Mouse (Mus musculus) small intestine, adult 2 months (tissue): ENCODE data around the gene Tmem121b. TPM values are rescaled to one million over a fixed set of nuclear protein-coding genes. Genes with fewer than 3 reads are reported as not detected.
A peak's percentile ranks its signal among the peaks of the same experiment; 100 is the strongest.

Experiments used
- H3K27ac ChIP-seq: fragments of 200-500 bp; 2 replicates; pipeline ENCODE4 v1.5.1; 2012; ENCODE audit warnings: low read depth, low read length, control low read depth, inconsistent platforms; ENCODE audit not compliant: insufficient read depth
- H3K27me3 ChIP-seq: fragments of 200-500 bp; 2 replicates; pipeline ENCODE4 v1.6.1; 2012; ENCODE audit warnings: mild to moderate bottlenecking, moderate library complexity, low read length, inconsistent platforms; ENCODE audit not compliant: control insufficient read depth, insufficient read depth
- H3K36me3 ChIP-seq: fragments of 200-500 bp; 2 replicates; pipeline ENCODE4 v1.6.1; 2012; ENCODE audit warnings: mild to moderate bottlenecking, low read length, control low read depth, inconsistent platforms; ENCODE audit not compliant: control insufficient read depth, insufficient read depth
- H3K4me1 ChIP-seq: fragments of 200-500 bp; 2 replicates; pipeline ENCODE4 v1.6.1; 2012; ENCODE audit warnings: low read length, inconsistent platforms, mixed read lengths; ENCODE audit not compliant: control insufficient read depth, insufficient read depth, insufficient read length
- H3K4me3 ChIP-seq: fragments of 200-500 bp; 2 replicates; pipeline ENCODE4 v1.5.1; 2012; ENCODE audit warnings: low read depth, mild to moderate bottlenecking, control low read depth, inconsistent platforms, low read length, moderate library complexity
- CTCF ChIP-seq: fragments of 200-500 bp; IDR thresholded peaks from 2 replicates; pipeline ENCODE4 v1.5.1; 2012; ENCODE audit warnings: low read depth, mild to moderate bottlenecking, control low read depth, inconsistent platforms, low read length, moderate library complexity, mixed read lengths; ENCODE audit not compliant: insufficient replicate concordance, insufficient read length; ENCODE audit errors: extremely low read depth
- POLR2A ChIP-seq: fragments of 200-500 bp; IDR thresholded peaks from 2 replicates; pipeline ENCODE4 v1.6.1; 2012; ENCODE audit warnings: low read depth, mild to moderate bottlenecking, control low read depth, inconsistent platforms, low read length, moderate library complexity
- WGBS: fragments of 180-500 bp; shearing (Covaris S2); methylation state at CpG from one replicate; pipeline ENCODE4 v1.1.7; 2018; 5-methylcytosine and 5-hydroxymethylcytosine counted together
- polyA plus RNA-seq: library from polyadenylated mRNA; depleted of rRNA; stranded (reverse); fragments of >200 nt; gene quantifications from 2 replicates; pipeline ENCODE4 v1.2.3, GENCODE M21; 2012; rRNA removed

The Tmem121b gene
- 0.04 TPM in 1 of 2 replicates, not detected in the other for polyA plus RNA-seq

DNA sequence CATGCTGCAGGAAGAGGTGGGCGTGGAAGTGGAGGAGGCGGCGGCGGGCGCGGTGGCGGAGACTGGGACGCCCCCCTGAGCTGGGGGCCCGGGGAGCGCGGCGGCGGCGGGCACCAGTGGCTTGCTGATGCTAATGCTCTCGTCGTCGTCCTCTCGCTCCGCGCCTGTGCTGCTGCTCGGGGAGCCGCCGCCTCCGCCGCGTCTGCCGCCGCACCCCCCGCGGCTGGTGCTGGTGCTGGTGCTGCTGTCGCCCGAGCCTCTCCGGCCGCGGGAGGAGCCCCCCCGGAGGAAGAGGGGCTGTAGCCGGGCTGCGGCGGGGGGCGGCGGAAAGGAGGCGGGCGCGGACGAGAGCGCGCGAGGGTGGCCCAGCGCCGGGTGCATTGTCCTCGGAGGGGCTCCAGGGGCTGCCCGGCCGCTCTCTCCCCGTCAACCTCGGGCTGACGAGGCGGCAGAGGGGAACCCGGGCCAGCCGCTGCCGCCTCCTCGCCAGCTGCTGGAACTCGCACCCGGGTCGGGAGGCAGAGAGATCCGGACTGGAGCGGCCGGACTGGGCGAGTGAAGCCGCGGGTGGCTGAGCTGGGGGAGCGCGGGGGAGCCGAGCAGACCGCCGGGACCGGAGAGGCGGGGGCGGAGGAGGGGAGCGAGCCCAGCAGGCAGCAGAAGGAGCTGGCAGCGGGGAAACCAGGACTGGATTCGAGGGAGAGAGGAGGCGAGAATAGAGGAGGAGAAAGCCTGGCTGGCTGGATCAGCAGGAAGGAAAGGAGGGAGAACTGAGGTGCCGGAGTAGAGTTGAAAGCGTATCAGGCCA is at the start of gene Tmem121b:
Tmem121b (minus strand) TSS at position 434 of the 808 bp plus-strand sequence.
- no peak within 1 kb of the TSS for H3K27ac ChIP-seq
- 2% methylated on average over 78 of the region's 84 CpGs for WGBS
- no peaks in the 10 kb centered on the region for H3K36me3 ChIP-seq
- peak within 1 kb of the TSS; percentile 53 for H3K4me3 ChIP-seq
- peaks cover 14% of the 10 kb centered on the region for H3K4me1 ChIP-seq
- TF ChIP-seq CTCF (no peak), POLR2A (no peak)
- peaks cover 32% of the 10 kb centered on the region for H3K27me3 ChIP-seq

DNA sequence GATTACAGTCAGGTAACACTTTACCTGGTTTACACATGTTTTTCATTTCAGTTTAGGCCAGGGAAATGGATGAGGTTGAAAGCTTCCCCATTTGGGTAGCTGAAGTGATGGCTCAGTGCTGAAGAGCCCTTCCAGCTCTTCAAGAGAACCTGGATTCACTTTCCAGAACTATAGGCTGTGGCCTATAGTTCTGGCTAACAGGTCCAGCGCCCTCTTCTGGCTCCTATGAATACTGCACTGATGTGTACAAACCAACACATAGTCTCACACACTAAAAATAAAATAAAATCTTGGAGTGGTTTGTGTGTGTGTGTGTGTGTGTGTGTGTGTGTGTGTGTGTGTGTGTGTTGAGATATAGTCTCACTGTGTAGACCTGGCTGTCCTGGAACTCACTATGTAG is 48.5 kb upstream of the Tmem121b start:
- 20% methylated on average over 1 of the region's 1 CpGs for WGBS
- H3K4me3 ChIP-seq: no peak overlapping the region
- H3K27ac ChIP-seq: no peak overlapping the region
- H3K27me3 ChIP-seq: no peaks in the 10 kb centered on the region
- H3K36me3 ChIP-seq: no peaks in the 10 kb centered on the region
- TF ChIP-seq CTCF (peak; percentile 23; the same call in 1 of the 2 replicates), POLR2A (no peak)
- peaks cover 2% of the 10 kb centered on the region; the same call in 1 of the 2 replicates for H3K4me1 ChIP-seq

DNA sequence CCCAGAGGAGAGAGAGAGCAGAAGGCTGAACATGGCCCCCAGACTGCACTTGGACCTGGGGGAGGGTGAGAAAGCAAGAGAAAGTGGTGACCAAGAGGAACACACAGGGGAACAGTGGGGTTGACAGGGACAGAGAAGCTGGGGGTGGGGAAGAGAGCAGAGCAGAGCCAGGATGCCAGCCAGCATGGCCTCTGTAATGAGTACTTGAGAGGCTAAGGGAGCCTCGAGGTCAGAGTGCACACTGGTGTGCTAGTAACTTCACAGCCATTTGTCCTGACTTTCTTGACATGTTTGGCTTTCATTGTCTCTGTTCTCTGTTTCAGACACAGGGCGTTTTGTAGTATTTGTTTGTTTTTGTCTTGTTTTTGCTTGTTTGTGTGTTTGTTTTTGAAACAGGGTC is 47.8 kb upstream of the Tmem121b start:
- Histone ChIP-seq H3K4me3 (no peak overlapping the region), H3K27me3 (no peaks in the 10 kb centered on the region), H3K36me3 (no peaks in the 10 kb centered on the region), H3K4me1 (peaks cover 2% of the 10 kb centered on the region; the same call in 1 of the 2 replicates), H3K27ac (no peak overlapping the region)
- WGBS: 38% methylated on average over 2 of the region's 2 CpGs
- no peak for TF ChIP-seq POLR2A
- TF ChIP-seq CTCF: no peak

DNA sequence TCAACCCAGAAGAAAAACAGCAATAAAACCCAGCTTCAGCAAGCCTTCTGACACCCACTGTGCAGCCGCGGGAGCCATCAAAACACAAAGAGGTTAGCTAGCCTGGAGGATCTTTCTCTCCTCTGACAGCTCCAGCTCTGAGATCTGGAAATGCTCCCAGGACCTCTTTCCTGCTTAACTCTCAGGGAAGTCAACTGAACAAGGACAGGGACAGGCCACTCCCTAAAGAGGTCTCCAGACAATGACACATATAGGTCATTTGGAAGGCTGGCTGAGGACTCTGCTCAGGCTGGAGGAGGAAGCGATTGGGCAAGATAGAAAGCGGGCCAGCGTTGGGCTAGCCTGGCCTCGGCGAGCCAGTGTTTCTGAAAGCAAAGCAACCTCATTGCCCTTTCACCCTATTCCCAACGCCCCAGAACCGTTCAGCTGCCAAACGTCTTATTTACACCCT is 46.2 kb upstream of the Tmem121b start:
- H3K27ac ChIP-seq: no peak overlapping the region
- TF ChIP-seq POLR2A: no peak
- TF ChIP-seq CTCF: no peak
- peaks cover 2% of the 10 kb centered on the region; the same call in 1 of the 2 replicates for H3K4me1 ChIP-seq
- H3K4me3 ChIP-seq: no peak overlapping the region
- WGBS: 52% methylated on average over 10 of the region's 10 CpGs
- H3K36me3 ChIP-seq: no peaks in the 10 kb centered on the region
- H3K27me3 ChIP-seq: no peaks in the 10 kb centered on the region

DNA sequence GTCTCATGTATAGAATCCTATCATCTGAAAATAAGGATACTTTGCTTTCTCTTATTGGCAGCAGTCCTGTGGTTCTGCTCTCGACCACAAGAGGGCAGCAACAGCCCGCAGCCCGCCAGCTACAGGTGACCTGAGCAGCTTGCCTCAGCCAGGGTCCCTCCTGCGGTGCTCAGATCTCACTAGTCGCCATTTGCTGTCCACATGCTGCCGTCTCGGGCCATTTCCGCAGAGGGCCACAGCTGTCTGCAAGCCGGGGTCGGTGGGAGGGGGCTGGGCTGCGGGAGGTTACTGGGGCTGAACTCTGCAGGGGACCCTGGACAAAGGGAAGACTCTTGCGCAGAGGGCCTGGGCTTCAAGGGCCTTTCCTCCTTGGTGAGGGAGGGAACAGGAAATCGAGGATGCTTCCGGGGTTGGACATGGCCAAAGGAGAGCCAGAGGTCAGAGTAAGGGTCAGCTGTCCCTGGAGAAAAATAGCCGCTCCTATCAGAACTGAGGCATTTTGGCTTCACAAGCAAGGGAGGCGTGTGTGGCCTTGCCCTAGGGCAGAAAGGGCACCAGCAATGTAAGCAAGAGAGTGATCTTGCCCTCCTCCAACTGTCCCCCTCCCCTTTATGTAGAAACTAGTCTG is 45.6 kb upstream of the Tmem121b start:
- Histone ChIP-seq H3K4me3 (no peak overlapping the region), H3K36me3 (no peaks in the 10 kb centered on the region), H3K27ac (no peak overlapping the region), H3K27me3 (no peaks in the 10 kb centered on the region), H3K4me1 (peaks cover 2% of the 10 kb centered on the region; the same call in 1 of the 2 replicates)
- 16% methylated on average over 16 of the region's 16 CpGs for WGBS
- TF ChIP-seq CTCF (peak; percentile 94), POLR2A (no peak)

DNA sequence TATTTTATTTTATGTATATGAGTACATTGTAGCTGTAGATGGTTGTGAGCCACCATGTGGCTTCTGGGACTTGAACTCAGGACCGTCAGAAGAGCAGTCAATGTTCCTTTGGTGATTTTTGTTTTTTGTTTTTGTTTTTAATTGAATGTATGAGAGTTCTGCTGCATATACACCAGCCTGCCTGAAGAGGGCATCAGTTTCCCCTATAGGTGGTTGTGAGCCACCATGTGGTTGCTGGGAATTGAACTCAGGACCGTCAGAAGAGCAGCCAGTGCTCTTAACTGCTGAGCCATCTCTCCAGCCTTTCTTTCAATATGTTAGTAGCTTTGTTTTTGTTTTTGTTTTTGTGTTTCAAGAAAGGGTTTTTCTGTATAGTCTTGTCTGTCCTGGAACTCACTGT is 42.7 kb upstream of the Tmem121b start:
- Histone ChIP-seq H3K4me3 (no peak overlapping the region), H3K4me1 (peaks cover 5% of the 10 kb centered on the region), H3K36me3 (no peaks in the 10 kb centered on the region), H3K27me3 (no peaks in the 10 kb centered on the region), H3K27ac (no peak overlapping the region)
- 80% methylated on average over 2 of the region's 2 CpGs for WGBS
- TF ChIP-seq CTCF: no peak
- no peak for TF ChIP-seq POLR2A

DNA sequence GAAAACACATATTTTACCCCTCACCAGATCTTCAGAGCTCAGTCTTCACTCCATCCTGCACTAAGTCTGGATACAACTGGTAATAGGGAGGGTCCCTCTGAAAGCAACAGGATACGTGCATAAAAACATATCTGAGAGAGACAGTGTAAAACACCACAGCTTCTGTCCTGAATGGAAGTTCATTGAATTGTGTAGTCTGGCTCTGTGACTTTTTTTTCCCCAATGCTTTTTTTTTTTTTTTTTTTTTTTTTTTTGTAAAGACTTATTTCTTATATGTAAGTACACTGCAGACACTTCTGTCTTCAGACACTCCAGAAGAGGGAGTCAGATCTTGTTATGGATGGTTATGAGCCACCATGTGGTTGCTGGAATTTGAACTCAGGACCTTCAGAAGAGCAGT is 39.0 kb upstream of the Tmem121b start:
- Histone ChIP-seq H3K27ac (no peak overlapping the region), H3K36me3 (no peaks in the 10 kb centered on the region), H3K4me1 (peaks cover 8% of the 10 kb centered on the region; the same call in 1 of the 2 replicates), H3K4me3 (no peak overlapping the region), H3K27me3 (no peaks in the 10 kb centered on the region)
- WGBS: 84% methylated on average over 1 of the region's 1 CpGs
- TF ChIP-seq CTCF: no peak
